Mouse (Mus musculus): ENCODE data around the gene Fastkd3. TPM values are rescaled to one million over a fixed set of nuclear protein-coding genes. Genes with fewer than 3 reads are reported as not detected.

Gene Fastkd3
- polyA plus RNA-seq, 1 experiment from 2014 or later: 33.9 TPM

DNA sequence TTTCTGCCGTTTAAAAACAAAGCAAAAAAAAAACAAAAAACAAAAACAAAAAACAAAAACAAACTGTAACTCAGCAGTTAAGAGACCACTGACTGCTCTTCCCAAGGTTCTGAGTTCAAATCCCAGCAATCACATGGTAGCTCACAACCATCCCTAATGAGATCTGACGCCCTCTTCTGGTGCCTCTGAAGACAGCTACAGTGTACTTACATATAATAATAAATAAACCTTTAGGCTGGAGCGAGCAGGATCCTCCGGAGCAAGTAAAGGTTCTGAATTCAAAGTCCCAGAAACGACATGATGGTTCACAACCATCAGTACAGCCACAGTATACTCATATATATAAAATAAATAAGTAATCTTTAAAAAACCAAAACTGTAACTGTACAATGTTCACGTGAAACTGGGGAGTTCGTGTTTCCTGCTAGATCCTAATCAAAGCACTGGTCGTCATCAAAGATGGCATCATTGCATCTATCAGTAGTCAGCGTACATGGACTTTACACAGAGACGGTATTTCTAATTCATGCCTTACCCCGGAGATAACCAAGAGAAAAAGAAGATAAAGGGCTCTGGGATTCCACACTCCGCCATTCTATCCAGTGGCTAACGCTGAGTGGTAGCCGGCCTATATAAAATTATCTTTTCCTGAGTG is 821 bp upstream of the Fastkd3 start:
- Histone ChIP-seq H3K4me1 (ENCODE audit: insufficient read depth, low read length) (peaks cover 21% of the 10 kb centered on the region), H3K27ac (ENCODE audit: low read length) (peak overlapping the region; percentile 66), H3K9me3 (ENCODE audit: low read length) (no peaks in the 10 kb centered on the region), H3K36me3 (ENCODE audit: insufficient read depth, low read length) (peaks cover 52% of the 10 kb centered on the region), H3K27me3 (ENCODE audit: insufficient read depth, low read length) (no peaks in the 10 kb centered on the region), H3K4me2 (replicated peaks; ENCODE audit: low read depth, low read length) (peak overlapping the region; percentile 83), H3K4me3 (ENCODE audit: low read length) (peak overlapping the region; percentile 82), H3K9ac (replicated peaks; ENCODE audit: low read length) (peak overlapping the region; percentile 84)
- no peak for ATAC-seq (ENCODE audit: low FRiP score, low TSS enrichment)
- 21% methylated on average over 14 of the region's 14 CpGs for WGBS

- peak; percentile 35 for ATAC-seq (ENCODE audit: low FRiP score, low TSS enrichment)
- WGBS: 0% methylated on average over 11 of the region's 11 CpGs
- H3K4me3 ChIP-seq (ENCODE audit: low read length): peak overlapping the region; percentile 82
These were observed 415 bp downstream of the Fastkd3 start for GRCm38 (mm10) chr13:68582517-68582780.

GRCm38 (mm10) chr13:68583961-68584360 is 1.9 kb downstream of the Fastkd3 start:
- Histone ChIP-seq H3K4me2 (replicated peaks; ENCODE audit: low read depth, low read length) (no peak overlapping the region), H3K27ac (ENCODE audit: low read length) (no peak overlapping the region), H3K9ac (replicated peaks; ENCODE audit: low read length) (no peak overlapping the region), H3K36me3 (ENCODE audit: insufficient read depth, low read length) (peaks cover 51% of the 10 kb centered on the region), H3K27me3 (ENCODE audit: insufficient read depth, low read length) (no peaks in the 10 kb centered on the region), H3K4me1 (ENCODE audit: insufficient read depth, low read length) (peaks cover 21% of the 10 kb centered on the region), H3K9me3 (ENCODE audit: low read length) (no peaks in the 10 kb centered on the region), H3K4me3 (ENCODE audit: low read length) (no peak overlapping the region)
- 88% methylated on average over 11 of the region's 11 CpGs for WGBS
- no peak for ATAC-seq (ENCODE audit: low FRiP score, low TSS enrichment)

More at GRCm38 (mm10) chr13:68582517-68582780, 415 bp downstream of the Fastkd3 start:
- Histone ChIP-seq H3K27me3 (ENCODE audit: insufficient read depth, low read length) (no peaks in the 10 kb centered on the region), H3K4me2 (replicated peaks; ENCODE audit: low read depth, low read length) (peak overlapping the region; percentile 83), H3K4me1 (ENCODE audit: insufficient read depth, low read length) (peaks cover 21% of the 10 kb centered on the region), H3K9me3 (ENCODE audit: low read length) (no peaks in the 10 kb centered on the region), H3K27ac (ENCODE audit: low read length) (peak overlapping the region; percentile 77), H3K36me3 (ENCODE audit: insufficient read depth, low read length) (peaks cover 48% of the 10 kb centered on the region), H3K9ac (replicated peaks; ENCODE audit: low read length) (peak overlapping the region; percentile 87)

DNA sequence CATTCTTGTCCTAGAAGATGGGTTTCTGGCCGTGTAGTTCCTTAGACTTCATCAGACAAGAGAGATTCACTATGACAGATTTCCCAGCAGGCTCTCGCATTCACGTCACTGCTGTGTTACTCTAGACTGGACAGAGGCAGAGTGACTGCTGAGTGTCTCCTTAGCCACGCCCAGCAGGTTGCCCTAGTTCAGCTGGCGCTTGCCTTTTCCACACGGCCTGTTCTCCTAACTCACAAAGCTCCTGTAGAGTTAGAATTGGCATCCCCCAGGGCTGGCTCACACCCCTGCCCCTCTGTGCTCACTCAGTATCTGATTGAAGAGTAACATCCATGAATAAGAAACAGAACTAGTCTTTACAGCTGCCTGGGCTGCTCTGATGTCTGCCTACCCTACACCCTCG is 3.4 kb downstream of the Fastkd3 start:
- Histone ChIP-seq H3K9me3 (ENCODE audit: low read length) (no peaks in the 10 kb centered on the region), H3K4me1 (ENCODE audit: insufficient read depth, low read length) (peaks cover 16% of the 10 kb centered on the region), H3K27me3 (ENCODE audit: insufficient read depth, low read length) (no peaks in the 10 kb centered on the region), H3K4me2 (replicated peaks; ENCODE audit: low read depth, low read length) (no peak overlapping the region), H3K36me3 (ENCODE audit: insufficient read depth, low read length) (peaks cover 63% of the 10 kb centered on the region), H3K27ac (ENCODE audit: low read length) (no peak overlapping the region), H3K4me3 (ENCODE audit: low read length) (no peak overlapping the region), H3K9ac (replicated peaks; ENCODE audit: low read length) (no peak overlapping the region)
- WGBS: 91% methylated on average over 7 of the region's 7 CpGs
- ATAC-seq (ENCODE audit: low FRiP score, low TSS enrichment): no peak

GRCm38 (mm10) chr13:68588352-68588751 is 6.3 kb downstream of the Fastkd3 start:
- H3K4me3 ChIP-seq (ENCODE audit: low read length): no peak overlapping the region
- H3K9me3 ChIP-seq (ENCODE audit: low read length): no peaks in the 10 kb centered on the region
- no peaks in the 10 kb centered on the region for H3K27me3 ChIP-seq (ENCODE audit: insufficient read depth, low read length)
- H3K27ac ChIP-seq (ENCODE audit: low read length): no peak overlapping the region
- H3K4me1 ChIP-seq (ENCODE audit: insufficient read depth, low read length): peaks cover 10% of the 10 kb centered on the region
- H3K9ac ChIP-seq (replicated peaks; ENCODE audit: low read length): no peak overlapping the region
- H3K4me2 ChIP-seq (replicated peaks; ENCODE audit: low read depth, low read length): no peak overlapping the region
- no peak for ATAC-seq (ENCODE audit: low FRiP score, low TSS enrichment)
- H3K36me3 ChIP-seq (ENCODE audit: insufficient read depth, low read length): peaks cover 89% of the 10 kb centered on the region

- H3K9me3 ChIP-seq (ENCODE audit: low read length): no peaks in the 10 kb centered on the region
- no peak for ATAC-seq (ENCODE audit: low FRiP score, low TSS enrichment)
- peaks cover 47% of the 10 kb centered on the region for H3K36me3 ChIP-seq (ENCODE audit: insufficient read depth, low read length)
- no peak overlapping the region for H3K27ac ChIP-seq (ENCODE audit: low read length)
- no peak overlapping the region for H3K9ac ChIP-seq (replicated peaks; ENCODE audit: low read length)
- no peak overlapping the region for H3K4me2 ChIP-seq (replicated peaks; ENCODE audit: low read depth, low read length)
- no peaks in the 10 kb centered on the region for H3K27me3 ChIP-seq (ENCODE audit: insufficient read depth, low read length)
- no peak overlapping the region for H3K4me3 ChIP-seq (ENCODE audit: low read length)
- H3K4me1 ChIP-seq (ENCODE audit: insufficient read depth, low read length): peaks cover 4% of the 10 kb centered on the region; the same call in 1 of the 2 replicates
- 79% methylated on average over 1 of the region's 1 CpGs for whole genome bisulfite sequencing
These were observed 11.8 kb downstream of the Fastkd3 start for GRCm38 (mm10) chr13:68593797-68594196.

DNA sequence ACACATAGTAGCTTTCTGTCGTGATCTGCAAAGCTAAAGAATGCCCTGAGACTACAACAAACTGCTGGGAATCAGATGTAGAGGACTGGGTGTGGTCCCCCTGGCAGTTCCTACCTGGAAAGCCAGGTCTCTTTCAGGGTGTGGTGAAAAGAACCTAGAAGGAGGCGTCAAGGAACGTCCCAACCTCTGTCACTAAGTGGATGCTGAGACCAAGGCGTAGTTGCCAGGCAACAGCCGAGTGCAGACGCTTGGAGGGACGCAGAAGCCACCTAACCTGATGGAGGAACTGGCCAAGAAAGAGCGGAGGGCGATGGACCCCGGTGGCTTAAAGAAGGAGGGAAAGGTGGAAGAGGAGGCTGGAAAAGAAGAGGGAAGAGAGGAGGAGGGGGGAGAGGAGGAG is 15.2 kb downstream of the Fastkd3 start, which contains the start of gene 1700001L19Rik:
Gene 1700001L19Rik (plus strand): TSS at position 223 of the 400 bp plus-strand sequence.
- Histone ChIP-seq H3K9ac (replicated peaks; ENCODE audit: low read length) (no peak within 1 kb of the TSS), H3K4me1 (ENCODE audit: insufficient read depth, low read length) (no peaks in the 10 kb centered on the region), H3K27me3 (ENCODE audit: insufficient read depth, low read length) (no peaks in the 10 kb centered on the region), H3K4me2 (replicated peaks; ENCODE audit: low read depth, low read length) (peak within 1 kb of the TSS; percentile 51), H3K27ac (ENCODE audit: low read length) (no peak within 1 kb of the TSS), H3K9me3 (ENCODE audit: low read length) (no peaks in the 10 kb centered on the region), H3K36me3 (ENCODE audit: insufficient read depth, low read length) (peaks cover 18% of the 10 kb centered on the region), H3K4me3 (ENCODE audit: low read length) (peak within 1 kb of the TSS; percentile 23)
- no peak for ATAC-seq (ENCODE audit: low FRiP score, low TSS enrichment)
- 10% methylated on average over 10 of the region's 10 CpGs for WGBS

GRCm38 (mm10) chr13:68597667-68598066 is 15.6 kb downstream of the Fastkd3 start:
- H3K4me2 ChIP-seq (replicated peaks; ENCODE audit: low read depth, low read length): peak overlapping the region; percentile 51
- no peaks in the 10 kb centered on the region for H3K9me3 ChIP-seq (ENCODE audit: low read length)
- peak overlapping the region; percentile 23 for H3K4me3 ChIP-seq (ENCODE audit: low read length)
- no peaks in the 10 kb centered on the region for H3K4me1 ChIP-seq (ENCODE audit: insufficient read depth, low read length)
- 15% methylated on average over 13 of the region's 13 CpGs for WGBS
- H3K9ac ChIP-seq (replicated peaks; ENCODE audit: low read length): no peak overlapping the region
- peaks cover 13% of the 10 kb centered on the region for H3K36me3 ChIP-seq (ENCODE audit: insufficient read depth, low read length)
- peak; percentile 77 for ATAC-seq (ENCODE audit: low FRiP score, low TSS enrichment)
- no peaks in the 10 kb centered on the region for H3K27me3 ChIP-seq (ENCODE audit: insufficient read depth, low read length)
- no peak overlapping the region for H3K27ac ChIP-seq (ENCODE audit: low read length)

GRCm38 (mm10) chr13:68598953-68599352 is 16.9 kb downstream of the Fastkd3 start:
- no peak for ATAC-seq (ENCODE audit: low FRiP score, low TSS enrichment)

GRCm38 (mm10) chr13:68601184-68601583 is 19.1 kb downstream of the Fastkd3 start:
- WGBS: 8% methylated on average over 6 of the region's 6 CpGs
- H3K9ac ChIP-seq (replicated peaks; ENCODE audit: low read length): no peak overlapping the region
- H3K27ac ChIP-seq (ENCODE audit: low read length): no peak overlapping the region
- no peak overlapping the region for H3K4me3 ChIP-seq (ENCODE audit: low read length)
- no peaks in the 10 kb centered on the region for H3K9me3 ChIP-seq (ENCODE audit: low read length)
- no peaks in the 10 kb centered on the region for H3K4me1 ChIP-seq (ENCODE audit: insufficient read depth, low read length)
- H3K27me3 ChIP-seq (ENCODE audit: insufficient read depth, low read length): no peaks in the 10 kb centered on the region
- ATAC-seq (ENCODE audit: low FRiP score, low TSS enrichment): no peak
- no peaks in the 10 kb centered on the region for H3K36me3 ChIP-seq (ENCODE audit: insufficient read depth, low read length)
- H3K4me2 ChIP-seq (replicated peaks; ENCODE audit: low read depth, low read length): no peak overlapping the region

More at GRCm38 (mm10) chr13:68598953-68599352, 16.9 kb downstream of the Fastkd3 start:
- 0 out of 2 replicates have a peak, but pooled peaks cover 4% of the 10 kb centered on the region for H3K36me3 ChIP-seq (ENCODE audit: insufficient read depth, low read length)
- H3K4me1 ChIP-seq (ENCODE audit: insufficient read depth, low read length): no peaks in the 10 kb centered on the region
- H3K27me3 ChIP-seq (ENCODE audit: insufficient read depth, low read length): no peaks in the 10 kb centered on the region
- H3K9me3 ChIP-seq (ENCODE audit: low read length): no peaks in the 10 kb centered on the region
- no peak overlapping the region for H3K9ac ChIP-seq (replicated peaks; ENCODE audit: low read length)
- H3K4me2 ChIP-seq (replicated peaks; ENCODE audit: low read depth, low read length): no peak overlapping the region
- H3K27ac ChIP-seq (ENCODE audit: low read length): no peak overlapping the region
- H3K4me3 ChIP-seq (ENCODE audit: low read length): no peak overlapping the region

All from kidney, embryonic 16.5 days (tissue).